Mouse (Mus musculus) right cerebral cortex, postnatal 14 days (tissue): ENCODE measurements around the gene Ubl3.

Experiments
- DNase-seq: peaks from one replicate; pipeline ENCODE4 v3.0.0; 2022

Ubl3 gene

DNA sequence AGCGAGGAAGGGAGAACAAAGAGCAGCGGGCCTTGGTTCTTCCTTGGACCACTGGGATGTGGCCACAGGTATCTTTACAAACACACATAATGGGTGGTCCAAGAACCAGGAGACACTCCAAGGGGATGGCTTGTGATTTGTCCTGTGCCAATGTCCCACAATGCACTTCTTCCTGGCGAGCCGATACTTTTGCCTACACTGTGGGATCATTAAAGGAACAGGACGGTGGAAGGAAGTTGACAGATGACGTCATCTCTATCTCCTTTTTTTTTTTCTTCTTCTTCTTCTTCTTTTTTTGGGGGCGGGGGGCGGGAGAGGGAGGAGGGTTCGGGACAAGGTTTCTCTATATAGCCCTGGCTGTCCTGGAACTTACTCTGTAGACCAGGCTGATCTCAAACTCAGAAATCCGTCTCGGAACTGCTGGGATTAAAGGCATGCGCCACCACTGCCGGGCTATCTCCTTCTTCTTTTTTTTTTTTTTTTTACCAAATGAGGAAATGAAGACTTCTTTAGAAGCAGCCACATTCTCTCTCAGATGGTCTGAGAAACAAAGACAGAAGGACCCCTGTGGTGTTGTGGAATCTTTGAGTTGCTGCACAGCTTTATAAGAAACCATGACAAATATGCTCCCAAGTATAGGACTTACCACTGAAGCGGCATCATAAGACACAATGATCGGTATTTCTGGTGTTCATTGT lies 6.8 kb upstream of the Ubl3 start:
- no peak for DNase-seq

DNA sequence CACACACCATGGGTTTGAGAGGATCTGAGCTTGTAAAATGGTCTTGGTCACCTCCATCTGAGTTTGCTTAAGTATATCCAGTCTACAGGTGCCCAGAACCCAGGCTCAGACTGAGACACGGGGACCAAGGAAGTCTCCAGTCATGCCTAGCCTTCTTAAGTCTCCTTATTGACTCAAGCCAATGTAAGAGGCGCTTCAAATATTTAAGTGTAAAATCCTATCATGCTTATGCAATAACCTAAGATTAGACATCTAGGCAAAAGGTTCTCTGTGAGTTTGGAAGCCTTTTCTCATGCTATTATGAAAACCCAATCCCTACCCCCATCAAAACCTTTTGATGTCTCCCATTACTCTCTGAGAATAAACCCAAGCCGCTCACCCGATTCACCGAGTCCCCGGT lies 5.9 kb upstream of the Ubl3 start:
- DNase-seq = no peak

DNA sequence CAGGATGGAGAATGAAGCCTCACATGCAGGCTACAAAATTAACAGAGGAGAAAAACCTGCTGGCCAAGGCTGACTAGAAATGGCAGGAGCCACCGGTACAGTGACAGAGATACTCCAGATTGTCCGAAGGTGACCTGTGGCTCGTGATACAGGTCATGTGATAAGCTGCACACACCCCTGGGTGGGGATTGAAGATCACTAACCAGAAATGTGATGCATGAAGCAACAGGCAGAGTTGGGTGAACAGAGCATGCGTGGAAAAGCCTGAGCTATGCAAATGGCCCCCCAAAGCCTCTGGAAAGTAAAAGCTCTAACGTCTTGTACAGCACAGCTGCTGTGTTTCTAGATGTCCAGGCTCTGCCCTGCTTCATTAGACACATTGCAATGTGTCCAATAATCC lies 3.9 kb upstream of the Ubl3 start:
- no peak for DNase-seq

DNA sequence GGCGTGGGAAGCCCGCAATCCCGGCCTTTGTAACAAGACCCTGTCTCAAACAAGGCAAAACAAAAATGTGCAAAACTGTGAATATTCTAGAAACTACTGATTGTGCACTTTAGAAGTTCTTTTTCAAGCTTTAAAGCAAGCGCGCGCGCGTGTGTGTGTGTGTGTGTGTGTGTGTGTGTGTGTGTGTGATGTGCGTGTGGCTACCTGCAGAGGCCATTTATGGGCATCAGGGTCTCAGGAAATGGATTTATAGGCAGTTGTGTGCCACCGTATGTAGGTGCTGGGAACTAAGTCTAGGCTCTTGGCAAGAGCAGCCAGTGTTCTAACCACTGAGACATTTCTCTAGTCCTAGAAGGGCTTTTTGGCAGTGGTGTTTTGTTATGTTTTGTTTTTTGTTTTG lies 2.6 kb upstream of the Ubl3 start:
- DNase-seq = no peak

DNA sequence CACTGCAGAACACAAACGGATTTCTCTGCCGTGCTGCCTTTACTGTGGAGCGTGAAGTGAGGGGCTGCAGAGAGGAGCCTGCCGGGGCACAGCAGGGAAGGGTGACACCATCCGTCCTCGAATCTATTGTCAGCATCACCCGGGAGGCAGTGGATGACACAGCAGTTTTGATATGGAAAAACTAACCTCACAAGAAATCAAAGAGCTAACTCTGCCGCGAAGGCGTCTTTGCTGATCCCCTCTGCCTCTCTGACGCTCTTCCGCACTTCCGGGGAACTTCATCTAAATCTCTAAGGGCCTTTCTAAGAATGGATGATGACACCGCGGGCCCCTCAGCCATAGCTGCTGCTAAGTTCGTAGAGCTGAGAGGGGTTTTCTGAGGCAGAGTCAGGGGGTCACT lies 2.1 kb upstream of the Ubl3 start:
- no peak for DNase-seq

DNA sequence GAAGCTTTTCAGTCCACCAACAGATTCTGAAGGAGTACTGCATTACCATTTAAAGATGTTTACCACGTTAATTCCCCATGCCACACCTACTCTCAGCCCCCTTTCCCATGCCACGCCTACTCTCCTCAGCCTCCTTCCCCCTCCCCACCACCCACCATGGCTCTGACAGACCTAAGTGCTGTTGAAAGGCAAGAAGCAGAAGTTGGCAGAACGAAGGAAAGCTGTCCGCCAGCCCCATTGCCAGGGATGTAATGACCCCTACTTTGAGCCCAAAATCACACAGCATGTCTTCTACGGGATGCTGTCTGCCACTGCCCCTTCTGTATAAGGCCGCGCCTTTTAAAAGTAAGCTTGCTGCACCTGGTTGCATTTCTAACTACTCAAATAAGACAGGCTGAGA lies 1.7 kb upstream of the Ubl3 start:
- no peak for DNase-seq

DNA sequence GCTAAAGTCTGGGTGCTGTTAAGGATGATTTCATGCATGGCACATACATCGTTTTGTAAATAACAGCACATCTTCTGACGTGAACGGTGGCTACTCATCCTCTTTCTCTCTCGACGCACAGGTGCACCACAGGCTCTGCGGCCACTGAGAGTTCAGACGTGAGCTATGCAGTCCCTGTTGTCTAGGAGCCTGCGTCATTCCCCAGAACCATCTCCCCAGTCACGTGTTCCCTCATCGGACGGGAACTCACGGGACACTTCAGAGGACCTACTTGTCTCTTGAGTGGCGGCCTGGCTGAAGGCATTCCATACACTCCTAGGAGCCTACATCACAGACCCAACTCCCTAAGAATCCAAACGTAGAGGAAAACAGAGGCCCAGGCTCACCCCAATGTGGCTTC lies 1.1 kb upstream of the Ubl3 start:
- DNase-seq = no peak

DNA sequence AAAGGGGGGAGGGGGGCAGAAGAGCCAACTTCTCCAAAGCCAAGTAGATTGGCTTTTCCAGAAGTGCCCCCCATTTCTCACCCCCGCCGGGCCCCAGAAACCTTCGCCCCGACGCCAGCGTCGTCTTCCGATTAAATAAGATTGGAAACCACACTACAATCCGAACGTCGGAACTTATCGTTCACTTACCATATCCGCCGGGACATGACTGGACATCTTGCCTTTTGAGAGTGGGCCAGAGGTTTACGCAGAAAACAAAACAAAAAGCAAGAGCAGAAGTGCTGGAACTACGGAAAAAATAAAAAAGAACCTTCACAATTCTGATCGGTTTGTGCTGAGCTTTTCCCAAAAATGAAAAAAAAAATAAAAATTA lies 839 bp downstream of the Ubl3 start:
- DNase-seq = no peak

DNA sequence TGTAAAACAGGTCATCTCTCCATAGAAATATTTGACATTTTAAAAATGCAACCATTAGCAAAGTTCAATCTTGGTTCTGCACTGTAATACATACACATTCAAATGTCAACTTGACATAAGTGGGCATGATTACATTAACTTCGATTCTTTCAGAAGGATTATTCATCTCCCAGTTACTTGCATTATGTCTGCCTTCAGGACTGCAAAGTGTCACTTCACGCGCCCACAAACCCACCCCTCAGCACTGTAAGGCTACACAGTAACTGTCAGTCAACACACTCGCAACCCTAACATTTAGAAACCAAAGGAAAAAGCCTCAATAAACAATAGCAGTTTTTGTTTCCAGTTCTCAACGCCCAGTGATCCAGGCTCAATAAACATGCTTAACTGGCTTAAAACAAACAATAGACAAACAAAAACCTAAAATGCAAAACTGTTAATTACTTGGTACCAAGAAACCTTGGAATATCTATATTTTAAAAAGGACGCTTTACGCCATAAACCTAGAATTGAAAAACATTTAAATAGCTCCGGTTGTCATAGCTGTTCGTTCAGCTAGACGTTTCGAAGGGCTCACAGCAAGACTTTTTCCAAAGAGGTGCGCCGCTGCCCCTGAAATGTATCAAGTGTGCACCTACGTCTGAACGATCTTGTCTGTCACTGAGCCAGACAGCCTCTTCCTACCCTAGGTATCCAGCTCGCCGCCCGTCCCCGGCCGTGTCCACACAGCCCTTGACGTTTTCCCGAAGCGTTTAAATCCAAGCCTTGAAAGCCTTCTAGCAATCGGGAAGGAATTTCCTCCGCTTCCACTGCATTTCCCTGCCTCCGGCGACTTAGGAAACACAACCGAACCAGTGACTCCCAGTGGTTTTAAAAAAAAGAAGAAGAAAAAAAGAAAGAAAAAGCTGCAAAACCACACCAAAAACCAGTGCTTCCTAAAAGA lies 1.5 kb downstream of the Ubl3 start:
- DNase-seq = peak; percentile 18

DNA sequence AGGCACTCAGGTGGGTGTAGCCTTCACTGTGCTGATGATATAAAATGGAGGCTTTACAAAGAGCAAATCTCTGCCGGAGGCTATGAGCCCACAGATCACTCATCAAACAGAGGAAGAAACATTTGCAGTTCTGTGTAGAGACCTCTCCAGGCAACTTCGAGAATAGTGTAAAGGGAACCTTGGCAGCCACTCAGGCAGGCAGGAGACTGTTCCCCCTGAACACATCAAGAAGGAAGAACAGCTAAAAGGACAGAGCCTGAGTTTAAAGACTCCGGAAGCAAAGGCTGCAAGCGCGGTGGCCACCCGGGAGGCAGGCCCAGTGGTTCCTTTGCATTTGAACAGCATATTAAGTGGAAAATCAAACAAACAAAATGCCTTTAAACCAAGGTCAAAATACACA lies 2.2 kb downstream of the Ubl3 start:
- peak; percentile 32 for DNase-seq

DNA sequence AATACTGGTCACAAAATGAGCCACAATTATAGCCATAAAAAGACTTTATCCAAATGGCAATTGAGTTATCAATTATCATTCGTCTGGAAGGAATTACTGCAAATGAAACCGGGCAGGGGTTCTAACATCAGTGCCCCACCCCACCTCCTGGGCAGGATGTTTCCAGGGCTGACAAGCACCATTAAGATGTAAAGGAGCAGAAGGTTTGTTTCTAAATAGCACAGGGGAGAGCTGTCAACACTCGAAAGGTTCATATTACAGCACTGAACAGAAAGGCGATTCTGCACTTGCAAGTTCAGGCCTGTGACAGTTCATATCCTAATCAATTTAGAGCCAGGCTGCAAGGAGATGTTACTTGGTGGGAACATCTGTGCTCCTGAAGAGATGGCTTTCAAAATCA lies 3.3 kb downstream of the Ubl3 start:
- no peak for DNase-seq

DNA sequence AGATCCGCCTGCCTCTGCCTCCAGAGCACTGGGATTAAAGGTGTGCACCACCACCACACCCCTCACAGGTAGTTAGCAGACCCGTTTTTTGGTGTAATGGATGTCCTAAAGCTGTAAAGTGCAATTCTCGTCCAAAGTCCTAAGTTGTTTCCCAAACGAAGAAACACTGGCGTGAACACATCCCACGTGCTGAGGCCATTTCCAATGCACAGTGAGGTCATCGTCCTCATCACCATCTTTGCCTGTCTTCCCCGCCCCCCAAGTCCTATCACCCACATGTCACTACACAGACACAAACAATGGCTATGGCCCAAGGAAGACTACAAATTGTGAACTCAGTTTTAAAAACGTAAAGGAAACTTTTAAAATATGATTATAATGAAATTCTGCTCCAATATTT lies 4.0 kb downstream of the Ubl3 start:
- no peak for DNase-seq

DNA sequence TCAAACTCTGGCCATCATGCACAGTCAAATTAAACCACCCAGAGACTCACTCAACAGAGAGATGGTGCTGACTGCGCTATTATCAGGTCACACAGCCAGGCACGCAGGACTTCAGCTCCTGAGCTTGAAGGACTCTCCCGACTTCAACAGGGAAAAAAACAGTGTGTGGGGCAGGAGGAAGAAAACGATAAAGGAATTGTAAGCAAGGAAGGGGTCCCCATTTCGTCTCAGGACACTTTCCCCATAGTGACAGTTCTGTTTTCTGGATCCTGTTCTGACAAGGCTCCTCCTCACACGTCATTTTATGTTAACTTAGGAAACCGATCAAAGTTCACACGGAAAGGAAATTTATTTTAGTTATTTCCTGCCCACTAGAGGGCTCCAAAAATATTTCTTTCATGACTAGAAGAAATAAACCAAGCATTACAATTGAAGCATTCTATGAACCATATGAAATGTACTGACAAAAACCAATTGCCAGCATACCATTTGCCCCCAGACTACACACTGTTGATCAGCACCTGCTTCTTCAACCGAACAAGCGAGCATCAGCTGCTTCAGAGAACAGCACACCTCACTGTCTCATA lies 4.6 kb downstream of the Ubl3 start:
- DNase-seq = no peak

DNA sequence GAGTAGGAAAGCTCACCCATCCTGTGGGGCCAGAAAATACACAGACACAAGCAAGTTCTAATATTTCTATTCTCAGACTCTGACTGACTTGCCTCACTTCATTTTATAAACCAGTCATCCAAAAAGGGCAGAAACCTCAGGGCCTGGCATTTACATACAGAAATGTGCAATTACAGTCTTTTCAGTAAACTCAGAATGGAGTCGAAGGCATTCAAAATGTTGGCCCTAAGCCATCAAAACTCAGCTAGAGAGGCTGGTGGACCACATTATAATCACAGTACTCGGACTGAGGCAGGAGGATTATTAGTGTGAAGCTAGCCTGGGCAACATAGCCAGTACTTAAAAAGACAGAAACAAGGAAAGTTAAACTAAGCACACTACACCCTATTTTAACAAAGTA lies 5.6 kb downstream of the Ubl3 start:
- DNase-seq = no peak

DNA sequence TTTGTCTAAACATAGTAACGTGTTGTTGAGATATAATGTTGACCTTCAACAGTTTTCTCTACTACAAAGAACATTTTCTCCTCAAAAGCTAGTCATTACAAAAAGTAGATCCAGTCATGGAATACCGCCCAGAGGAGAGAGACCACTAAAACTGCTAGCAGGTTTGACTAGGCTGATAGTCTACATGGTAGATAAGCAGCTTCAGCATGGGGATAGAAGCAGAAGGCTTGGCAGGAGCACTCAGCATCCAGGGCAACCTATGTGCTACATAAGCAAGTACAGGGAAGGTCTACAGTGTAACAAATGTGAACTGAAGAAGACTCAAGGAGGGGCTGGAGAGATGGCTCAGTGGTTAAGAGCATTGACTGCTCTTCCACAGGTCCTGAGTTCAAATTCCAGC lies 7.9 kb downstream of the Ubl3 start:
- no peak for DNase-seq

DNA sequence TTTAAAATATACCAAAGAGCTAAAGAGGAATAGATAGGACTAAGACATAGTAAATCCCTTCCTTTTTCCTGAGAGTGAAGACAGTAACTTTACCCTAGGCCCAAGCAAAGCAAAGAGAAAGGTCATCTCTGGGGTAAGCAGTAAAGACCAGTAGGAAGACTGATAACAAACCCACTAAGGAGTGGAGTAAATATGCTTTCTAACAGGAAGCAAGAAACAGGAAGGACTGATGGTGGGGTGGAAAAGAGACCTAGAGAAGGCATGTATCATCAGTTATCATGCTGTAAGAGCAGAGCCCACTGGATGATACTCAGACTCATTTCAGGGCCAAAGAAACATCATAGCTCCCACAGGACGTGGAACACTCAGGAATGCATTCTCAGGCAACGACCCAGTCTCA lies 10.4 kb downstream of the Ubl3 start:
- DNase-seq = no peak

DNA sequence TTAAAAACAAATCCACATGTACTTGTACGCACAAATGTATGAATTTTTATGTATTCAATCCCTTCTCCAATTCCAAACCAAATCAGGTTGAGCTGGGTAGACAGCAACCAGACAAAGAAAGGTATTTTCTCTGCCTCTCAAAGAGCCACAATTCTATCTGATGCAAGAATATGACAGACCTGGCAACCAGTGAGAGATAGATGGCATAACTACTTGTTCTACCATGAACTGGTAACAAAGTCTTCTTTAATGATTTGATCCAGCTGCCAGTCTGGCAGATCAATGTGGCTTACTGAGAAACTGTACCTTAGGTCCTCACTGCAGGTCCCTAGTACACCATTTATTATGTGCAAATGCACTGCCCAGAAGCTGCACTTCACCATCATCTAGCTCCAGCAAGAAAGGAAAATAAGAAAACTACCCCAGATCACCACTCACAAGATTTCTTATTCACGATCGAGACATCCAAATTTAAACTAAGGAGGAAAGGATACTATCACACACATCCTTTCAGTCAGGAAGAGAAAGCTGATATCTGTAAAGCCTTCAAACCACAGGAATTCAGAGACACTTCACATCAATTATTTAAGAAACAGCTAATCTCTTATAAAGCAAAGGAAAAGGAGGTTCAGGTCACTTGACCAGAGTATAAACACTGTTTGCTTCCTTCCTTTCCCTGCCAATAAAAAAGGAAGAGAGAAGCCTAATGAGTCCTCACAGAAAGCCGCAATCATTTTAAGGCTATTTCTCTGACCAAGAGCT lies 16.7 kb downstream of the Ubl3 start:
- DNase-seq = no peak

DNA sequence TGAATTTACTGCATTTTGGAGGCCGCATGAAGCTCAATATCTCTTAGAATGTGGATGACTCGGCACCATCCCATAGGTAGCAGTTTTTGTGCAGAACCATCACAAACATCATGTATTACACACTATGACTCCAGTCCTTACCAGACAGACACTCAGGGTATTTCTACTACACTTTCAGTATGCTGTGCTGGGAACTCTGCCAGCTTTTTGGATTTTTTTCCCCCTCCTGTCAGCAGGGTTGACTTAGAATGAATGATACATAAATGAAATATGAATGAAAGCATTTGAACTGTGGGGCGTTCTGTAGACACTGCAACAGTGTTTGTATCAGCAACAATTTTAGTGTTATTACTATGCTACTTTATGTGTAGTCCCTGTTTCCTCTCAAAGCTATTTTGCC lies 17.9 kb downstream of the Ubl3 start:
- DNase-seq = no peak

DNA sequence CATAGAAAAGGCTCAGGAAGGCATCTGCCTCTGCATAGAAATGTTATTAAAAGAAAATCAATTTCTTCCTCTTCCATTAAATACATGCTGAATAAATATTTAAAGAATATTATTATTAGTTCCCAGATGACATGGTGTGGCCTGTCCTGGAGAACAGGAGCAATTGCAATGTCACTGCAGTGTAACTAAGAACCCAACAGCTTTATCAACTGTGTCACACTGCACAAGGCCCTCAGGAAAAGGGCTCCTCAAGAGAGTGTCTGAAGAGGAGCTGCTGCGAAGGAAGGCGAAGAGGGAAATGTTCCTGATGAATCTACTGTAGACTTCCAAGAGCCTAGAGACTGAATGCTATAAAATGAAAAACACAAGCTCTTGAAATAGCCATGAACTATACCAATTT lies 18.7 kb downstream of the Ubl3 start:
- no peak for DNase-seq

DNA sequence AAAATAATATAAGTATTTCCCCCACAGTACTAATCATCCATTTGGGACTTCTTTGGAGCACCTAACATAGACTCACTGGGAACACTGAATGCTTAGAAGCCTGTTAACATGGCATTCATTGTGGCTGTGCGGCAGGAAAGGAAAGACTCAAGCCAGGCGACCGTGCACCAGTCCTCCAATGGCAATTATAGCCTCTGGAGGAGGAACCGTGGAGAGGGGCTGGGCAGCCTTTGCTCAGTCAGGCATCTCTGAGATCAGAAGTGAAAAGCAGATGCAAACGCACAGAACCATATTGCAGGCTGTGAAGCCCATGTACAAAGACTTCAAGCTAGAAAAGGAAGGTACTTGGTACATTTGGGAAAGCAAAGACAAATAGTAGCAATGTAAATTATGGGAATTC lies 20.4 kb downstream of the Ubl3 start:
- no peak for DNase-seq

DNA sequence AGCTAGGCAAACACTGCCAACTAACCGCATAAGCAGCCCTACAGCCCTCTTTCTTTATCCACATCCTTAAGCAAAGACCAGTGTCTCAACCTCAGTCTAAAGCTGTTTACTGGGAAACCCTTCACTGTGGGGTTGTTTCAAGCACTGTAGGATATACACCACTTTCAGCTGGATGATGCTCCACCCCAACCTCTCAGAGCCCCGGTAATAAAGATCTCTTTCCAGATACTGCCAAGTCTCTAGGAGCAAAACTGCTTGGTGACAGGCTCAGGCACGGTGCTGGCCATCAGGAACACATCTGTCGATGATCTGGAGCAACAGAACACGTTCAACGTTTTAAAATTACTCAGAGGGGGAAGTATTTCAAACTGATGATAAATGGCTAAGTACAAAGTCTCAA lies 25.0 kb downstream of the Ubl3 start:
- DNase-seq = no peak

DNA sequence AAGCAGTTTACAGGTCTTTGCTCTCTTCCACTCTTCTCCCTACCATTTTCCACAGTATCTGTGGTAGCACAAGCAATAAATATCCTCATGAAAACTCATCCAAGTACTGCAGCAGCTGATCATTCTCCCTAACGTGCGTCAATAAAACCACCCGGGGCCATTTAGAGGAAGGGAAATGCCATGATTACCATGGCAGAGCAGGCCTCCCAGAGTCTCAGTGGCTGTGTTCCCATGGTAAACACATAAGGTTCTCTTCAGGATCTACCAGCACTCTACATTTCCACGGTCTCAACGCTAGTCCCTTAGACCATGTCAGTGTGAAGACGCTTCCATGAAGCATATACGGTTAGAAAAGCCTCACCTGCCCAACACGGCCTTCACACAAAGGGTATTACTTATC lies 26.0 kb downstream of the Ubl3 start:
- no peak for DNase-seq

DNA sequence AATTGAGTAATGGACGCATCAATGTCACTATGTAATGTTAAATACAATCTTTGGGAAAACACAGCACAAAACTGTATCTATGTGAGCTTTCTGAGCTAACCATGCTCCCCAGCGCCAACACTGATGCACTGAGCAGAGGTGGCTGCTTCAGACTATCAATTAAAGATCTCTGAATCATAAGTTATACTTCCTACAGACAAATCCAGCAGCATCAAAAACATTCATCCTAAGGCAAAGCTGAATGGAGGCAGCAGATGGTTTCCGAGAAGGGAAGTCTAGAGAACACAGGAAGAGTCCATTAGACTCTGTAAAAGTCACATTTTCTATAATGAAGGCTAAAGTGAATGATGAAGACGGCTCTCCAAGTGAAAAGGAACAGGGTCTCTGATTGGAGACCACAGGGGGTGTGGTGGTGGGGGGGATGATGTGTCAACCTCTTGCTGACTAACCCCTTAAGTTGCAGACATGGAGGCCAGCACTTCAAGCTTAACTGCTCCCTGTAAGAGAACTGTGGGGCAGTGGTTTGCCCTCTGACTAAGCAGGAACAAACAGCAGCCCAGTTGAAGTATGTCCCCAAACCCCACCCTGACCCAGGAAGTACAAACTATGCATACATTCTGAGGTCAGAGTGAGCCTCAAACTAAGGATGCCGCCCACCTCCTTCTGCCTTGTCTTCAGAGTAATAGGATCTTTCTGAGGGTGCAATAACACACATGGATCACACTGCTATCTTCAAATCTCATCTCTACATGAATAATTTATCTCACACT lies 29.2 kb downstream of the Ubl3 start:
- DNase-seq = no peak
